Mouse (Mus musculus) monocyte, adult 5-6 weeks (primary cell): ENCODE data around the gene Lrch3. TPM values are rescaled to one million over a fixed set of nuclear protein-coding genes. Genes with fewer than 3 reads are reported as not detected.
"Not testable (repeated sequence)": the region's sequence is repeated elsewhere in the genome, so short reads cannot be mapped to it uniquely, and the experiment has no call there.

Experiments
- ATAC-seq: fragments of 153-309, 156-312 bp; replicated peaks from 2 replicates; pipeline ENCODE4 v1.8.0; 2017; ENCODE audit warnings: mild to moderate bottlenecking; ENCODE audit not compliant: low TSS enrichment, insufficient number of reproducible peaks, severe bottlenecking, poor library complexity, low FRiP score
- total RNA-seq: library from RNA; stranded (forward); fragments of 200-1000, 200-491, 200-594 nt; gene quantifications from 3 replicates; pipeline ENCODE4 v1.2.3, GENCODE M21; 2017

The Lrch3 gene
- total RNA-seq, 1 experiment from 2014 or later: 44.9 TPM

GRCm38 (mm10) chr16:32902051-32902428 is 11.9 kb upstream of the Lrch3 start:
- no peak for ATAC-seq

DNA sequence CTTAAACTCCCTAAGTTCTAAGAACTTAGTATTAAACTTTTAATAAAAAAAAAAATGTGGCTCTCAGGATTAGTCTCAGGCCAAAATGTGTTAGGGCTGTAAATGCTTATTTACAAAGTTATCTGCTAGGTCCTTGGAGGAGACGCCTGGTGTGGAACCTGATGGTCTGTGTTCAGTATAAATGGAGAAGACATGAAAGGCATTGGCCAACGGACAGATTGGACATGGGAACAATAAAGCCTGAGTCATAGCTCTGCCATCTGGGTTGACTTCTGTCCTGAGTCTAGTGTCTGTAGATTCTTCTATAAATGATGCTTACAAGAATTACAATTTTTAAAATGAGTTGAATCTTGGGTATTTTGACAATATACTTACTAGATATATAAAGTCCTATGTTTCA is 7.7 kb upstream of the Lrch3 start:
- no peak for ATAC-seq

DNA sequence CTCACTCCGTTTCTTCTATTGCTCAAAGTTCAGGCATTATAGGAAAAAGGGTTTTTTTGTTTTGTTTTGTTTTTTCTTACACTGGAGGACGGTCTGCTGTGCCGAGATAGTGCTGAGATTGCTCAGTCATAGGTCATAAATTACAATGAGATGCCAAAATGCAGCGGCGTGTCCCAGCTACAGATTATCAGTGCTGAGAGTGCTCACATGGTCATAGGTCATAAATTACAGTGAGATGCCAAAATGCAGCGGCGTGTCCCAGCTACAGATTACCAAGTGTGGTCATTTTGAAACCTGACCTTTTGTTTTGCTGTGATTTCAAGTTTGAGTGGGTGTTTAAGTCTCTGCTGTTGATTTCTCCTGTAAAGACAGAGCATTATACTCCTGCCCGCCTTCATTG is 7.2 kb upstream of the Lrch3 start:
- no peak for ATAC-seq

DNA sequence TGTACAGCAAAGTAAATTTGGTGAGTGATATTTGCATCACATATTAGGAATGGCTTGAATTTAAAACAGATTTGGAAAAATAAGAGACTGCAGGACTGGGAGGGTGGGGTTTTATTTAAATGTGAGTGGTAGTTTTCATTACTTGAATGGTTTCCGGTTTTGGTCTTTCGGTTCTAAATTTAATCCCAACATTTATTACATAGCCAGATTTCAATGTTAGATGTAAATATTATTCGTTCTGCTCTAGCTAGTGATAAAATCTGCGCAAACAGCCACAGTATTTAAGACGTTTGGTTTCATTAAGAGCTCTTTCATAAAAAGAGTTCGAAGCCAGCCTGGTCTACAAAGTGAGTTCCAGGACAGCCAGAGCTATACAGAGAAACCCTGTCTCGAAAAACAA is 688 bp upstream of the Lrch3 start:
- no peak for ATAC-seq

GRCm38 (mm10) chr16:32915292-32916068 is 1.6 kb downstream of the Lrch3 start:
- no peak for ATAC-seq

GRCm38 (mm10) chr16:32926629-32927028 is 12.7 kb downstream of the Lrch3 start:
- not testable (repeated sequence) for ATAC-seq

- ATAC-seq: no peak
Measured at GRCm38 (mm10) chr16:32927044-32927443, 13.1 kb downstream of the Lrch3 start.

DNA sequence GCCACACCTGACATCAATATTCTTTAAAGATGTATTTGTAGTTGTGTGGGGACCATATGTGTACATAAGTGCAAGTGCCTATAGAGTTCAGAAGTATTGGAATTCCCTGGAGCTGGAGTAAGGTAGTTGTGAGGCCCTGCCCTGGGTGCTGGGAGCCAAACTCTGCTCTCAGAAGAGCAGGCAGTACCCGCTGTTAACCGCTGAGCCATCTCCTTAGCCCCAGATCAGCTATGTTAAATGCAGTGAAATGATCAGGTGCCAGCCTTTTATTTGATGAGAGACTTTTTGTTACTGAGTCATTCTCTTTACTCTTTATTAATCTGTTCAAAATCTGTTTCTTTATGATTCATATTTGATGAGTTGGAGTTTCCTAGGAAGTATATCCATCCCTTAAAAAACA is 16.0 kb downstream of the Lrch3 start:
- no peak for ATAC-seq

- ATAC-seq: no peak
Measured at GRCm38 (mm10) chr16:32934470-32934869, 20.6 kb downstream of the Lrch3 start.

DNA sequence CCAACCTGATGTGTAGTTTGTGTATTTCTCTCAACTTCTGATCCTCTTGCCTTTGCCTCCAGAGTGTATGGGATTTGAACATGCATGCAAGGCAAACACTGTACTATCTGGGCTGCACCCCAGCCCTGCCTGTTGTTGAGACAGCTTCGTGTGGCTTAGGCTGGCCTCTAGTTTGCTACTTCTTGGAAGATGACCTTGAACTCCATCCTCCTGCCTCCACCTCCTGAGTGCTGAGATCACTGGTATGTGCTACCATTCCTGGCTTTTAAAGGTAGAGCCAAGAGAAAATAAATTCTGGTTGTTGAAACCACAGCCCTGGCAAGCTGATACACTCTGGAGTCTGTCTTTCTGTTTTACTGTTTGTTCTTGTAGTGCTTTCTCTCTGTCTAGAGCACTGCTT is 21.2 kb downstream of the Lrch3 start:
- ATAC-seq: no peak

GRCm38 (mm10) chr16:32937358-32937757 is 23.5 kb downstream of the Lrch3 start:
- no peak for ATAC-seq

DNA sequence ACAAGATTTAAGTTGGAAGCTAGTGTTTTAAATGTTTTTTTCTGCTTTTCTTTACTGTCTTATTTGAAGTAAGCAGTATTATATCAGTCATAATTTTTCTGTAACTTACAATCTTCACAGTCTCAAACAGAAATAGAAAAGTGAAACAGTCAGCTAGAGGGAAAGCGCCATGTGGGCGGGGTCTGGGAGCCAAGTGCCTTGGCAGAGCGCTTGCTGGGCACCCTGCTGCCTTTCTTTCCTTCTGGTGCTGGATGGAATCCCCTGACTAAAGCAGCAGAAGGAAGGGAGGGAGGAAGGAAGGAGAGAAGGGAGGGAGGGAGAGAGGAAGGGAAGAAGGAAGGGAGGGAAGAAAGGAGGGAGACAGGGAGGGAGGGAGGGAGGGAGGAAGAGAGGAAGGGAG is 25.4 kb downstream of the Lrch3 start:
- not testable (repeated sequence) for ATAC-seq

- not testable (repeated sequence) for ATAC-seq
Measured at GRCm38 (mm10) chr16:32939716-32940115, 25.8 kb downstream of the Lrch3 start.

DNA sequence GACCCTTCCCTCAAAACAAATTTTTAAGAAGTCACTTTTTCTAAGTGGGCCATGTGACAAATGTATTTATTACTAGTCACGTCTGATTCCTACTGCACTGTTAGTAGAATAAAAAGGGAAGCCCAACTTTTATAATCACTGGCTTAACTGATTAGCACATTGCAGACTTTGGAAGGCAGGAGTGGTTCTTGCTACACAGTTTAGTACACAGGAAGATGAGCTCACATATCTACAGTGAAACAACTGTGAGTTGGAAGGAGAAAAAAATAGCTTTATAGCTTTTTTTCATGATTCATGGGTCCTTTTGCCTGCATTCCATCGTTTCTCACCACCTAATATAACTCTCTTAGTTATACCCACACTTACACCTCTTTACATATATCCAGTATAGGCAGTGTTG is 27.3 kb downstream of the Lrch3 start:
- not testable (repeated sequence) for ATAC-seq

- no peak for ATAC-seq
Measured at GRCm38 (mm10) chr16:32942694-32943093, 28.8 kb downstream of the Lrch3 start.

GRCm38 (mm10) chr16:32945379-32945778 is 31.5 kb downstream of the Lrch3 start:
- no peak for ATAC-seq

DNA sequence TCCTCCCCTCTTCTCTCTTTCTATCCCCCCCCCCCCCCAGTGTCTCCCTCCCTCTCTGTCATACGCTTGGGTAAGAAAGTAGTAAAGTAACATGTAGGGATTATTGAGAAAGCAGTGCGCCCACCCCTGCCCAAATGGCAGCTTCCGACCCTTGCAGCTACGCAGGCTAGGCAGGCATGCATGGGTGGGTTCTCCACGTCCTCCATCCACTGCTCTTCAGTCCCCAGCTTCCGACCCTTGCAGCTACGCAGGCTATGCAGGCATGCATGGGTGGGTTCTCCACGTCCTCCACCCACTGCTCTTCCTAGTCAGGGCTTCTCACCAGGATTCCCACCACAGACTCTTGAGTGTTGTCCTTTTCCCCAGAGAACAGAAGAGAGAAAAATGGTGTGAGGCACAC is 34.1 kb downstream of the Lrch3 start:
- no peak for ATAC-seq

DNA sequence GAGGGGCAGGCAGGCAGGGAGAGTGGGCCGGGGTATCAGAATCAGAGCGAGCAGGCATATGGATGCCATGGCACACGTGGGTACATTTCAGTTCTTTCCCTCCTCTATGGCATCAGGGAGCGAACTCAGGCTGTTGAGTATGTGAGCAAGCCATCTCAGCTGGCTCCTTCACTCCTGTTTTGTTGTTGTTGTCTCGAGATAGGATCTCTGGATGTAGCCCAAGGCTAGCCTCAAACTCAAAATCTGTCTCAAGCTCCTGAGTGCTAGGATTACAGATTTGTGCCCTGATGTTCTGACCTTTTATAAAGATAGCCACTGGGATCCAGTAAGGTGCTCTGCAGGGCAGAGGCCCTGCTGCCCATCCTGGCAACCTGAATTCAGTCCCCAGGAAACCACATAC is 34.8 kb downstream of the Lrch3 start:
- no peak for ATAC-seq

GRCm38 (mm10) chr16:32949281-32949680 is 35.4 kb downstream of the Lrch3 start:
- ATAC-seq: no peak

- no peak for ATAC-seq
Measured at GRCm38 (mm10) chr16:32951074-32951473, 37.2 kb downstream of the Lrch3 start.

DNA sequence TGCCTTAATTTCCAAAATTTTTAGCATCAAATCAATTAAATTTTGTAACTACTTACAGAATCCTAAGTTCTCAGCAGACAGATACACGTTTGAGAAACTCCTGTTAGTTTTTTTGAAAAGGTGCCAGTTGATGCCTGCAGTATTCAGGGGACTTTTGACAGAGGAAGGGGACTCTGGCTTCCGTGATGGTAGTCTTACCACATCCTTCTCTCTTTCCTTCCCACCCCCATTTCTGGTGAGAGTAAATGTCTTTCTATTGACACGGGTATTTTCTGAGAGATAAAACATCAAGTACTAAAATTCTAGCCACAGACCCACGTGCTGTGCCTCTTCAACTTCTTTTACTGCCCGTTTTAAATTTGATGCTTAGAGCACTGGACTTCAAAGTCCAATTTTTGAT is 39.9 kb downstream of the Lrch3 start:
- no peak for ATAC-seq
